Mouse (Mus musculus): Measurements from ENCODE around the gene Nipa2.
A peak's percentile ranks its signal among the peaks of the same experiment; 100 is the strongest.

Gene Nipa2

GRCm38 (mm10) chr7:55962004-55962908 is at the start of gene Nipa2:
Gene Nipa2, minus strand, starts transcription at chr7:55962476.
- DNase-seq = peak; percentile 92

- no peak for DNase-seq
These were observed 48.7 kb upstream of the Nipa2 start for GRCm38 (mm10) chr7:56011018-56011333.

GRCm38 (mm10) chr7:56010318-56011017 is 48.2 kb upstream of the Nipa2 start:
- DNase-seq = no peak

GRCm38 (mm10) chr7:55998997-55999396 is 36.7 kb upstream of the Nipa2 start:
- no peak for DNase-seq

- no peak for DNase-seq
These were observed 32.7 kb upstream of the Nipa2 start for GRCm38 (mm10) chr7:55995013-55995412.

GRCm38 (mm10) chr7:55991858-55992257 is 29.6 kb upstream of the Nipa2 start:
- DNase-seq = no peak

GRCm38 (mm10) chr7:55991129-55991528 is 28.9 kb upstream of the Nipa2 start:
- no peak for DNase-seq

- peak; percentile 82 for DNase-seq
These were observed 24.4 kb upstream of the Nipa2 start for GRCm38 (mm10) chr7:55986526-55987214.

- DNase-seq = no peak
These were observed 22.5 kb upstream of the Nipa2 start for GRCm38 (mm10) chr7:55984754-55985153.

GRCm38 (mm10) chr7:55983107-55983506 is 20.8 kb upstream of the Nipa2 start:
- DNase-seq = no peak

- DNase-seq = no peak
These were observed 19.9 kb upstream of the Nipa2 start for GRCm38 (mm10) chr7:55982010-55982700.

- DNase-seq = no peak
These were observed 19.2 kb upstream of the Nipa2 start for GRCm38 (mm10) chr7:55981511-55981910.

- no peak for DNase-seq
These were observed 12.2 kb upstream of the Nipa2 start for GRCm38 (mm10) chr7:55974429-55974828.

- DNase-seq = no peak
These were observed 7.1 kb upstream of the Nipa2 start for GRCm38 (mm10) chr7:55969415-55969814.

- DNase-seq = no peak
These were observed 6.1 kb upstream of the Nipa2 start for GRCm38 (mm10) chr7:55968258-55968901.

GRCm38 (mm10) chr7:55966866-55967460 is 4.7 kb upstream of the Nipa2 start:
- no peak for DNase-seq

GRCm38 (mm10) chr7:55960506-55960905 is 1.8 kb downstream of the Nipa2 start:
- no peak for DNase-seq

GRCm38 (mm10) chr7:55959801-55960200 is 2.5 kb downstream of the Nipa2 start:
- no peak for DNase-seq

- DNase-seq = no peak
These were observed 4.4 kb downstream of the Nipa2 start for GRCm38 (mm10) chr7:55957916-55958315.

- DNase-seq = no peak
These were observed 5.1 kb downstream of the Nipa2 start for GRCm38 (mm10) chr7:55957178-55957577.

GRCm38 (mm10) chr7:55956054-55956453 is 6.2 kb downstream of the Nipa2 start:
- no peak for DNase-seq

- no peak for DNase-seq
These were observed 23.9 kb downstream of the Nipa2 start for GRCm38 (mm10) chr7:55938341-55938740.

Measured in cerebellum, adult 9-10 months (tissue).